Mouse (Mus musculus): ENCODE data around the gene Nsfl1c.

GRCm38 (mm10) chr2:151500442-151501007 is 6.5 kb downstream of the Nsfl1c start:
- no peak for TF ChIP-seq POLR2A (IDR thresholded peaks at IDR 0.05; ENCODE audit: low read depth, low read length)
- no peak for TF ChIP-seq CTCF (IDR thresholded peaks at IDR 0.05; ENCODE audit: borderline replicate concordance, insufficient read depth, low read length)
